Mouse (Mus musculus) CD8-positive naive resting alpha-beta T cell, adult 2 months (primary cell): ENCODE measurements around the gene Zfp870.
A peak's percentile ranks its signal among the peaks of the same experiment; 100 is the strongest.

ENCODE experiments used
- DNase-seq, 2 experiments: peaks; one replicate each; pipeline ENCODE4 v3.0.0; 2022; ENCODE audit warnings: low read depth in 2 of 2, low spot score in 2 of 2

Zfp870 gene

DNA sequence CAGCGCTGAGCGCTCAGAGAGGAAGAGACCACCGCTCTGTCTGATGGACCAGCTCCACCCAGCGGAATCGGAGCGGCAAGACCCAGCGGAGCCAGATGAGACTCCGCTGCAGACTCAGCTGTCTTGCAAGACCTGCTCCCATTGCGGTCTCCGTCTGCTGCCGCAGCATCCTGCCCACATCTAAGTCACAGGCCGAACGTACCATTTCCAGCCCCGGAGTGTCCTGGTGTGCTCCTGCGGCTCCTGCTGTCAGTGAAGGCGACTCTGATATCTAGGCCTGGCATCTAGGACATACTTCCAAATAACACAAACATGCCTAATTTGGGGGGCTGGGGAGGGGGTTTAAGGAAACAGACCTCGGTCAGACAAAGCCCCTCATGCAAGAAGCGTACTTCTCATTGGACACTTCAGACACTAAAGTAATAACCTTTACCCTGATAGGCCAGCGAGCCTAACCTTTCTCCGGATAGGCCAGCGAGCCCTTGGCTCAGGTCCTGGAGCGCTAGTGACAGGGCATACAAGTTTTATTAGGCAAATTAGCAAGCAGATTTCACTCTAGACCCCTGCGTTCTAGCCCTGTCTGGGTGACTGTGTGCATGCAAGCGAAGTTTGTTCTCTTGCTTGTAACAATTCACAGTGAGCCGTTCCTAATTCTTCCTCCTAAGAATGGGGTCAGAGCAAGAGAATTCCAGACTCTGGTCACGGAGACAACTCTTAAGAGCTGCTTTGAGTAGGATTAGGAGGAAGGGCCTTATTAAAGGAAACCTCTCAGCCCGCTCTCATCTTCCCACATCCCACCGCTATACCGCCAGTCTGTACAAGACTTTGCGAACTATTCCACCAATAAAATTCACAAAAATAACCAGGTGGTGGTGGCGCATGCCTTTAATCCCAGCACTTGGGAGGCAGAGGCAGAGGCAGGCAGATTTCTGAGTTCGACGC is at the start of gene Zfp870:
Gene Zfp870, minus strand, starts transcription at position 404 of the 942 bp plus-strand sequence.
- peak; percentile 40 to 53 for DNase-seq

DNA sequence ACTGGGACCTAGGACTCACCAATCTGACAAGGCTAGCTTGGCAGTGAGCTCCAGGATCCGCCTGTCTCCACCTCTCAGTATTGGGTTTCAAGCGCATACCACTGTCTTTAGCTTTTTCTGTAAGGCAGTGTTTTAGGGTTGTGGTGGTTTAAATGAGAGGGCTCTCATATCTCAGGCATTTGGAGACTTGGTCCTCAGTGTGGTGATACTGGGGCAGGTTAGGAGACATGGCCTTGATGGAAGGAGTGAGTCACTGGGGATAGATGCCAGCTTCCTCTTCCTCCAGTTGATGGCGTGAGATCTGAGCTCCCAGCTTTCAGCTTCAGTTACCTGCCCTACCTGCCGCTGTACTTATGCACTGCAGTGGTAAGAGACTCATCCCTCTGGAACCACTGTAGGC is 48.4 kb upstream of the Zfp870 start:
- DNase-seq, result no peak

DNA sequence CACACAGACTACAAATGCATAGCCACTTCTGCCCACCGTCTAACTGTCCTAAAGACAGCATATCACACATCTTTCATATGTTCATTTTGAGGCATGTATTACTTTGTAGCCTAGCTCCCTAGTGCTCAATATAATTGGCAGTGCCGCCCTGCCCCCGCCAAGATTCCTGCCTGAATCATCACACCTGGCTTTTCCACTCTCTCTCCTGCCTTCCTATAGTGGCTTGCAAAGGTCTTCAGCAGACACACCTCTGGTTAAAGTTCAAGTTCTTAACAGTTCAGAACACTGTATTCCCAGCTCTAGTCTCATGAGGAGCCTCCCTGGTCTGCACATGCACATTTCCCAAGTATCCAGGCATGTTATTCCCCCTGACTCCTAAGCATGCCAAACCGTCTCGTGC is 36.4 kb upstream of the Zfp870 start:
- DNase-seq, result no peak

DNA sequence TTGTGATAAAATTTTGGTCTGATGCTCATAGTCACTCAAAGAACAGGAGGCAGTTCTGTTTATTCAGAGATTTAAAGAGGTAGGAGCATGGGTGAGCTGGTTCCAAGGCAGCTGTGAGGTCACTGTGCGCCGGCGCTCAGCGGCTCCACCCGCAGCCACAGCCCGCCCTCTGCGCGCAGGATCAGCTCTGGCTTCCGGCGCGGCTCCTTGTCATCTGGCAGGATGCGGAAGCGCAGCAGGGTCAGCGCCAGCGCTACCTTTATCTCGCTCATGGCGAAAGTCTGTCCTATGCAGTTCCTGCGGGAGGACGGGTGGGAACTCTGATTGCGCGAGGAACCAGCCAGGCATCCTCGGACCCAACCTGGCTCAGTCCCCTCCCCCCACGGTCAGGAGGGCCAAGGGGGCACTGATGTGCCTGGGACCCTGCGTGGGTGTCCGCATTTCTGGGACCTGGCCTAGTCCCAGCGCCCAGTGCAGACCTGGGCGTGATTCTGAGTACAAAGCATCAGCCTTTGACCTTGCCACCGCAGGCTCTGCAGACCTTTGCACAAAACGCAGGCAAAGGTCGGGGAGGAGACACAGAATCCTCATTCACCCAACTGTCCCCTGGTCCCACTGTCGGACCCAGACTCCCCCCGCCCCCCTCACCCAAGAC is 33.3 kb upstream of the Zfp870 start:
- peak; percentile 55 to 63 for DNase-seq

DNA sequence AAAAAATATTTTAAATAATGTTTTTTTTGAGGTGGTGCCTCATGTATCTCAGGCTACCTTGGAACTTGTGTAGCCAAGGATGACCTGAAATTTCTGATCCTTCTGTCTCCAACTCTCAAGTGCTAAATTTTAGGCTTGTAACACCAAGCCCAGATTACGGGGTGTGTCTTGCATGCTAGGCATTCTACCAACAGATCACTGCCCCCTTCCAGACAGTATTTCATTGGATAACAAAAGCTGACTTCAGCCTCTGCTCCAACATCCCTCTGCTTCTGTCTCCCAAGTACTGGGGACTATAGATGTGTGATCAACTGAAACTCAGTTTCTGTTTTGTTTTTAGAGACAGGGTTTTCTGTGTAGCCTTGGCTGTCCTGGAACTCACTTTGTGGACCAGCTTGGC is 32.2 kb upstream of the Zfp870 start:
- no peak for DNase-seq

DNA sequence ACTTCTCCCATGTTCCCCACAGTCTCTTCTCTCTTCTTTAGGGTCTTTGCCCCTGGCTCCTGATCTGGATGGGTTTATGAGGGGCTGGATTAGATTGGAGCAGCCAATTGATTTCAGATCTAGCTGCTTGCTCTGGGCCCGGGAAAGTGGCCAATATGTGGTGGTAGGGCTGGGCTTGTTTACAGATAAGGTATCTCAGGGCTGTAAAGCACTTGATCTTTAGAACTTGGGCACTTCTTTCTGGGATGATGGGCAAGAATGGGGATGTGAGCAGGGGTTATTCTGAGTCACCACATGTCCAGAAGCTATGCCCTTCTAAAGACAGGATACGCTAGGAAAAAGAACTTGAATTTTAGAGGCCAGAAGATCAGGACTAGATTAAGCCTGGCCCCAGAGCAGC is 27.7 kb upstream of the Zfp870 start:
- DNase-seq, result no peak

DNA sequence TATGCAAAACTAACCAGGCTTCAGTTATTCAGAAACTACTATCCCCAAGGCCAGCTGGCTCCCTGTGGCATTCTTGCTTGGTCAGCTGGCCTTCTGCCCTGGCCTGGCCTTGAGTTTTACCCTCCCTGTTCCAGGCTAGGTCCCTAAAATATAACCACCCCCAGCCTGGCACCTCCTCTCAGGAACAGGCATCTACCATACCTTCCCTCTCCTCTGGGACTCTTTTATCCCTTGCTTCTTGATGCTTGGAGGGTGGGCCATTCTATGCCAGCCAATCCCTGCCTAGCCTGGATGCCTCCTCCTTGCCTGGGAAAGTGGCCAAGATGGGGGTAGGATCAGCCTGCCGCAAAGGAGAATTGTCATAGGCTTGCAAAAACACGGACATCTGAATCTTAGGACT is 25.7 kb upstream of the Zfp870 start, which contains the start of gene Cyp4f14:
Gene Cyp4f14, minus strand, starts transcription at position 212 of the 400 bp plus-strand sequence.
- DNase-seq, result no peak

DNA sequence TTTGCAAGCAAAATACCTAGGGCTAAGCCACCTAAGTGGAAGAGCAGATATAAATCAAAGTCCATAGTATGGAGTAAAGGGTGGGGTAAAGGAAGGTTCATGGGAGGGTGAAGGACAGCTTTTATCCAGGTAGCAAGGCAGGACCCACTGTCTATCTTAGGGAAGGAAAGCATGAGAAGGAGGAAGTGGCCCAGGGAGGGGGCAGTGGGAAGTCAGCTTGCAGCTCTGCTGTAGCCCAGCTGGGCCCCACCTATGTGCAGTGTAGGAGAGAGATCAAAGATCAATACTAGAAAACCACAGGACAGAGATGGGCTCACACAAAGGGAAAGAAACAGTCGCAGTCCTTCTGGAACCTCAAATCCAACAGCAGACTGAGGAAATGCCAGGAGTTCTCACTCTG is 24.6 kb upstream of the Zfp870 start:
- no peak for DNase-seq

DNA sequence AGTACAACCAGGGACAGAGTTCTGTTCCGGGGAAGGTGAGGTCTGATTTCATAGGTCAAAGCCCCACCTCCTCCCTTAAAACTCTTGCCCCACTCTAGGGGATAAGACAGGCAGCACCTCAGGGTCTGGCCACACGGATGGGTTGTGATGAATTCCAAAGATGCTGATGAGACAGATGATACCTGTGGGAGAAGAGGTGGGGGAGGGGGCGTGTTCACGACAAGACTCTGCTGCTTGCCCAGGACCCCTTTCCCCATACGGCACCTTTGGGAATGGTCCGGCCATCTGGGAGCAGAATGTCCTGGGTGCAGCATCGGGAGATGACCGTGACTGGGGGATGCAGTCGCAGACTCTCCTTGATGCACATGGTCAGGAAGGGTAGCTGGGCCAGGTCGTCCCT is 14.7 kb upstream of the Zfp870 start:
- DNase-seq, result no peak

DNA sequence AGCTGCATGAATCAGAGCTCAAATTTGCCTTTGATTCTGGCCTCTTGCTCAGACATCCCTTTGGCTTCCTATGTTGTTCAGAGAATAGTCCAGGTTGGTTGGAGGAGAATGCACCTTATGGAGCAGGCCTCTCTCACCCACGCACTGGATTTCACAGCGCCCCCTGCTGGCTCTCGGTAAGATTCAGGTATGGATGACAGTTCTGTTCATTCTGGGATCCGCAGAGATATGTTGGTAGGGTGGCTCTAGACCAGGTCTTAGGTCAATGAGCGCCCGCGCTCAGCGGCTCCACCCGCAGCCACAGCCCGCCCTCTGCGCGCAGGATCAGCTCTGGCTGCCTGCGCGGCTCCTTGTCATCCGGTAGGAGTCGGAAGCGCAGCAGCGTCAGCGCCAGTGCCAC is 13.8 kb upstream of the Zfp870 start:
- DNase-seq, result peak; percentile 41 to 55

DNA sequence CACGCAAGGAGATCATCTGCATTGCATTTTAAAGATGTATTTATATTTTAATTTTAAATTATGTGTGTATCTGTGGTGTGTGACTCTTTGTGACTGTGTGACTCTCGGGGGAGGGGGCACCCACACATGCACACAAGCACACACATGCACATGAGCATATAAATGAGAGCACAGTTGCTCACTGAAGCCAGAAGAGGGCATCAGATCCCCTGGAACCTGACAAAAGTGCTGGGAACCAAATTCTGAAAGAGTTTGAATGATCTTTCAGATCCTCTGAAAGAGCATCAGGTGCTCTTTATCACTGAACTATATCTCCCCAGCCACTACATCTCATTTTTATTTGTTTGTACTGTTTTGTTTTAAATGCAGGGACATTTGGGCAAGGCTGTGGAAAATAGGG is 13.0 kb upstream of the Zfp870 start:
- DNase-seq, result no peak

DNA sequence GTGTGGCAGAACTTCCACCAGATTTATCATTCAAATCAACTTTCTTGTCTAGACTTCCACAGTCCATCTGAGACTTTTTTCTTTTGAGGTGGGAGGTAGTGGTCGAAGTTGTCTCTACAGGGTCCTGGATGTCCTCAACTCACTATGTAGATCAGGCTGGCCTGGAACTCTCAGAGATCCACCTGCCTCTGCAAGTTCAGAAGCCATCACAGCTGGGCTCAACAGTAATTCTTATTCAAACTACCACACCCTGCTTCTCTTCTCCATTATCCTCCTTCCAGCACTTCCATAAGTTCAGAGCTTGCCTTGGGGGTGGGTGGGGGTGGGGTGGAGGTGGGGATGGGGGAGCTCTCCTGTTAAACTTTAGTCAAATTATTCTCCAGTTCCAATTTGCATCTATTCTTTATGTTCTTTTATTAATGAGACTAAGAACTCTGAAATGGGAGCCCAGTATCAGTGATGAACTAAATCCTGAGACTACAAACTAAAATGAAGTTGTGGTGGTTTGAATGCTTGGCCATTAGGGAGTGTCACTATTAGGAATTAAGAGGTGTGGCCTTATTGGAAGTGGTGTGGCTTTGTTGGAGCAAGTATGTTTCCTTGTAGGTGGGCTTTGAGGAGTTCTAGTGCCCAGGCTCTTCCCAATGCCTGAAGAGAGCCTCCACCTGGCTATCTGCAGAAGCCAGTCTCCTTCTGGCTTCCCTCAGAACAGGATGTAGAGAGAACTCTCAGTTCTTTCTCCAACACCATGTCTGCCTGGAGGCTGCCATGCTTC is 10.5 kb upstream of the Zfp870 start:
- DNase-seq, result no peak

DNA sequence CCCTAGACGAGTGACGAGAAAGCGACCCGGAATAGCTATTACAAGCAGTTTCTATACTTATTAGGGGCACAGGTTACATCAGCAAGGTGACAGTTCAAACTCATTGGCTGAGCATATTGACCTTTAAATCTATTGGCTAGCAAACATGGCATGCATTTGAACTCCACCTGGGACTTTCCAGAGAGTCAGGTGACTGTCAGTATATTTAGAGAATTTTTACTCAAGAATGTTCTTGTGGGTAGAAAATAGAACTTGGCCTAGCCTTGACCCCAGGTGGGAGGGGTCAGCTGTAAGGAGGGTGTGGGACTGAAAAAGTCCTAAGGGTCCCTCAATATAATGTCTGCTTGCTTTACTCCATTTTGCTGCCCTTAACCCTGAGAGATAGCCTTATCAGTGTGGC is 4.0 kb upstream of the Zfp870 start:
- no peak for DNase-seq

DNA sequence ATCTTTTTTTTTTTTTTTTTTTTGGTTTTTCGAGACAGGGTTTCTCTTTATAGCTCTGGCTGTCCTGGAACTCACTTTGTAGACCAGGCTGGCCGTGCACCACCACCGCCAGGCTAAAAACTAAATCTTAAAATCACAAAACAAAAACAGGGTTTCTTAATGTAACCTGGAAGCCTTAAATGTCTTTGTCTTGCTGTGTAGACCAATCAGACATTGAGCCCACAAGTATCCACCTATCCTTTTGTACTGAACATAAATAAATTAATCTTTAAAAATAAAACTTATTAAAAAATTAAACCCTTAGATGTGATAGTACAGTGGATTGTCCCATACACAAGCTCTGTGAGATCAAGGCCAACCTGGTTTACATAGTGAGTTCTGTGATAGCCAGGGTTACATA is 2.5 kb upstream of the Zfp870 start:
- no peak for DNase-seq

DNA sequence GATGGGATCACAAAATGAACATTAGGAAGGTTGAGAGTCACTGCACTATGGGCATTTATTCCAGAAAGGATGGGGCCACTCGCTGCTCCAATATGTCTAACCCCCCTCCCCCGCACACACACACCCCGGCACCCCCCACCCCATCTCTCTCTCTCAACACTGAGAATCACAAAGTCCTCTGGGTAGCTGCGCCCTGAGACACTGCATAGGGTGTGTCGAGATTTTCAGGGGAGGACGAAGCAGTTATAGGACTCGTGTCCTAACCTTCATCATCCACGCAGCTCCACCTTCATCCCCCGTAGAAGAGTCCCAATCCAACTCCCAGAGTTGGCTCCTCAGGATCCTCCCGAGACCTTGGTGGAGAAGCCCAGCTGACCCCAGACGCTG is 597 bp downstream of the Zfp870 start:
- no peak for DNase-seq

DNA sequence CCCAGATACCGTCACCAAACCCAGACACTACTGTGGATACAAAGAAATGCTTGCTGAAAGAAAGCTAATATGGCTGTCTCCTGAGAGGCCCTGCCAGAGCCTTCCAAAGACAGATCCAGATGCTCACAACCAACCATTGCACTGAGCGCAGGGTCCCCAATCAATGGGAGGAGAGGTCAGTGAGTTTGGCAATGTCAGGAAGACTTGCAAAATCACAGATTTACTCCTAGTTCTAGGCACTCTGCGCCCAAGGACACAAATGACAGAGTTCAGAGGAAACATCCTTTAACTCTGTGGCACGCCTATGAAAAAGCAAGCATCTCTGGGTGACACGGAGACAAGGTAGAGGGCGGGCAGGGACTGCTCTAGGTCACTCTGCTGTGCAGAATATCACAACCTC is 1.8 kb downstream of the Zfp870 start:
- no peak for DNase-seq

DNA sequence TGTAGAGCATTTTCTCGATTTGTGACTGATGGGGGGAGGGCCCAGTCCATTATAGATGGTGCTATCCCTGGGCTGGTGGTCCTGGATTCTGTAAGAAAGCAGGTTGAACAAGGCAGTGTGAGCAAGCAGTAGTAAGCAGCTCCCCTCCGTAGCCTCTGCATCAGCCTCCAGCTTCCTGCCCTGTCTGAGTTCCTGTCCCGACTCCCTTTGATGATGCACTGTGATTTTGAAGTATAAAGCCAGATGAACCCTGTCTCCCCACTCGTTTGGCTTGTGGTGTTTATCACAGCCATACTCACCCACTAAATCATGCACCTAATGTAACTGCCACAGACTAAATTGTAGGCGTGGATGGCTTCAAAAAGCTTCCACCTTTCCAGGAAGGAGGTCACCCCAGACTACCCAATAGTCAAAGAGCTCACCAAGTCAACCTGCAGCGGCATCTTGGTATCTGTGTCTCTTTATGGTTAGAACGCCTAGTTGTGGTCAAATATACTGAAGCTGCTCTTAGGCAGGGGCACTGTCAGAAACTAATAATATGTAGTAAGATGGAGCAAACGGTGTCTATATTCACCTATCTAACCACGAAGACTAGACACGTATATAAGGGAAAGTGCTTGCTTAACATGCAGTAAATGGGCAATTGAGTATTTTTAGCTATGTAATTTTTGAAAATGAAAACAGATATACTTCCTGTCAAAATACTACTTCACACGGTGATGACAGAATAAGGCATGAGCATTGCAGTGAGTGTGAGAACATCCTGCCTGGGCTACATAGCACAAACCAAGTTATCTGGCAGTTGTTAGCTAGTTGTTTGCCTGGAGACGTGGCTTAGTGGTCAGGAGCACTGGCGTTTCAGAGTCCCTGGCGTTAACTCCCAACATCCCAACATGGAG is 10.9 kb downstream of the Zfp870 start:
- peak in 1 of 2 experiments; percentile 15 for DNase-seq

DNA sequence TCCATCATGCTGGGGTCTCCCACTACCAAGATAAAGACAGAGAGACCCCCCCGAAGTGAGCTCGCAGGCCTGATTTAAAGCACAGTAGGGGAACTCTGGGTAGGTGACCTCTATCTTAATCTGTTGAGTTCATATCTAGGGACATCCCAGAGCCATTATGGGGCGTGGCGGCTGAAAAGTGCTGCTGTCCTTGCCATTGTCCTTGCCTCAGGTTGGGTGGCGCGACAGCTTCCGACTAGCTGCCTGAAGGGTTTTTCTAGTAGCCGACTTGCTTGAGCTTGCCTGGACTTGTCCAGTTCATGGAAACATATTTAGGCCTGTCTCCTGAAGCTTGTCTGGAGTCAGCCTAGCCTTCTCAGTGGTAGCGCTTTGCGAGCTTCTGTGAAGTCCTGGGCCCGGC is 12.7 kb downstream of the Zfp870 start:
- no peak for DNase-seq

DNA sequence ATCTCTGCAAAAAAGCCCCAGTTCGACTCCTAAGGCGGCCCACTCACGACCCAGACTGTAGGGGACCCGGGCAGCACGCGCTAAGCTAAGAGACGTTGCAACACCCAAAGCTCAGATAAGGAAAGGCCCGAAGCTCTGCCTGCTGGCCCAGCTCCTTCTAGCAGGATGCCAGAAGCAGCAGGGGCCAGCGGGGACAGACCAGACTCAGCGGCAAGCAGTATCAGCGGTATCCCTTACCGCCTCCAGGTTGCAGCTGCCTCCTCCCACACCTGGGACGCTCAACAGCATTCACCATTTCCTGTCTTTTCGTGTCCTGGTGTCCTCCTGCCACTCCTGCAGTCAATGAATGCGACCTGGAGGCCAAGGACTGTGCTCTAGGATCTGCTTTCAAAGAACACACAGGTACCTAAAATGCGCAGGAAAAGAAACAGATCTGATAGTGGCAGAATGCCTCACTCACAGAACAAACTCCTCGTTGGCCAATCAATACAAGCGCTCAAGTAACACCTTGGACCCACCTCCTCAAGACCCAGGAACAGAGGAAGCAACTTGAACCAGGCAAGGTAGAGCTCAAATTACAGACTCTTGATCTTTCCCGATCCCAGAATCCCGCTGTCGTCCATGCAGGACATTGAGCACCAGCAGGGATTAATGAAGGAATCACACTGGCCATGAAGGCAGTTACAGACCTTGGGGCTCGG is 13.8 kb downstream of the Zfp870 start:
- no peak for DNase-seq

DNA sequence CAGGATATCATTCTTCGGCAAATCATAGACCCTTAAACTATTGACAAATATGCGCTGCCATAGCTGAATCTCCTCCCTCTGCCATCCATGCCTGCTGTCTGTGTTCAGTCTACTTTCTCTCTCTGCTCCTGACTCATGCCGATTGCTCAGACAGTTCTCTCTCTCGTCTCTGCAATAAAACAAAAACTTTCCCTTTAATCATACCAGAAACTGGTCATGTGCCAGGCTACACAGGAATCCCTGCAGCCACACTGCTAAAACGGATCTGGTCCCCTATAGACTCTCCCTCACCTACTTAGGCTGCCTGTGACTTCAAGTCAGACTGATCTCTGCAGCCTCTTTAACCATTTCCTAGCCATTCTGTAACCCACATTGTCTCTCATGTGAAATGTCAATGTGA is 18.7 kb downstream of the Zfp870 start:
- DNase-seq, result no peak
